Mouse (Mus musculus) stomach, embryonic 15.5 days (tissue): Measurements from ENCODE around the gene Ankrd13b. TPM values are rescaled to one million over a fixed set of nuclear protein-coding genes. Genes with fewer than 3 reads are reported as not detected.
"Not testable (repeated sequence)": the region's sequence is repeated elsewhere in the genome, so short reads cannot be mapped to it uniquely, and the experiment has no call there.

Experiments
- ATAC-seq: fragments of 200-750 bp; cut with Nextera tagmentation; 2 replicates; pipeline ENCODE4 v1.8.0; 2017; ENCODE audit warnings: low read depth, moderate number of reproducible peaks, moderate TSS enrichment; ENCODE audit not compliant: insufficient read depth, low FRiP score
- H3K27ac ChIP-seq: fragments of 300-500 bp; sonication (generic); 2 replicates; pipeline ENCODE4 v1.5.1; 2015; ENCODE audit warnings: mild to moderate bottlenecking, inconsistent platforms
- H3K27me3 ChIP-seq: fragments of 300-500 bp; sonication (generic); replicated peaks from 2 replicates; pipeline ENCODE4 v1.6.1; 2015; ENCODE audit warnings: inconsistent platforms
- H3K36me3 ChIP-seq: fragments of 300-500 bp; sonication (generic); 2 replicates; pipeline ENCODE4 v1.6.1; 2015; ENCODE audit warnings: inconsistent platforms
- H3K4me1 ChIP-seq: fragments of 300-500 bp; sonication (generic); 2 replicates; pipeline ENCODE4 v1.6.1; 2015; ENCODE audit warnings: inconsistent platforms
- H3K4me2 ChIP-seq: fragments of 300-500 bp; sonication (generic); 2 replicates; pipeline ENCODE4 v1.6.1; 2015; ENCODE audit warnings: mild to moderate bottlenecking, inconsistent platforms
- H3K4me3 ChIP-seq: fragments of 300-500 bp; sonication (generic); replicated peaks from 2 replicates; pipeline ENCODE4 v1.5.1; 2015; ENCODE audit warnings: inconsistent platforms
- H3K9ac ChIP-seq: fragments of 300-500 bp; sonication (generic); 2 replicates; pipeline ENCODE4 v1.6.1; 2015; ENCODE audit warnings: inconsistent platforms
- H3K9me3 ChIP-seq: fragments of 300-500 bp; sonication (generic); 2 replicates; pipeline ENCODE4 v1.6.1; 2016; ENCODE audit warnings: inconsistent platforms
- WGBS: fragments of 180-500 bp; shearing (Covaris S2); methylation state at CpG from one replicate; pipeline ENCODE4 v1.1.7; 2015; 5-methylcytosine and 5-hydroxymethylcytosine counted together
- polyA plus RNA-seq: library from polyadenylated mRNA; unstranded; fragments of >200 nt; fragmentation: Nextera tagmentation; extraction: Ambion mirVana; gene quantifications from 2 replicates; pipeline ENCODE4 v1.2.1, GENCODE M21; 2015

Gene Ankrd13b
- polyA plus RNA-seq, result 5.9 and 6.2 TPM in 2 replicates

- under 1% methylated on average over 50 of the region's 87 CpGs for WGBS
Observed at GRCm38 (mm10) chr11:77489591-77490235, at the start of gene Ankrd13b. Gene Ankrd13b (minus strand): TSS chr11:77489678.

GRCm38 (mm10) chr11:77532202-77532846 is 42.8 kb upstream of the Ankrd13b start:
- Histone ChIP-seq H3K4me2 (no peak overlapping the region), H3K36me3 (0 out of 2 replicates have a peak, but pooled peaks cover 5% of the 10 kb centered on the region), H3K27ac (no peak overlapping the region), H3K9me3 (no peaks in the 10 kb centered on the region), H3K4me1 (no peaks in the 10 kb centered on the region), H3K9ac (no peak overlapping the region), H3K4me3 (no peak overlapping the region), H3K27me3 (no peaks in the 10 kb centered on the region)
- 82% methylated on average over 4 of the region's 4 CpGs for WGBS
- no peak for ATAC-seq

More at GRCm38 (mm10) chr11:77489591-77490235, at the start of gene Ankrd13b:
- peak within 1 kb of the TSS; percentile 87 for H3K4me3 ChIP-seq
- H3K27me3 ChIP-seq, result no peaks in the 10 kb centered on the region
- peaks cover 60% of the 10 kb centered on the region for H3K4me1 ChIP-seq
- H3K27ac ChIP-seq, result peak within 1 kb of the TSS; percentile 94
- H3K9ac ChIP-seq, result peak within 1 kb of the TSS; percentile 76
- peak within 1 kb of the TSS; percentile 96 for H3K4me2 ChIP-seq
- H3K36me3 ChIP-seq, result no peaks in the 10 kb centered on the region
- no peaks in the 10 kb centered on the region for H3K9me3 ChIP-seq
- no peak for ATAC-seq

GRCm38 (mm10) chr11:77530862-77531261 is 41.4 kb upstream of the Ankrd13b start:
- Histone ChIP-seq H3K9ac (no peak overlapping the region), H3K36me3 (0 out of 2 replicates have a peak, but pooled peaks cover 1% of the 10 kb centered on the region), H3K27me3 (no peaks in the 10 kb centered on the region), H3K4me3 (no peak overlapping the region), H3K27ac (no peak overlapping the region), H3K4me1 (no peaks in the 10 kb centered on the region), H3K4me2 (no peak overlapping the region), H3K9me3 (no peaks in the 10 kb centered on the region)
- 75% methylated on average over 2 of the region's 2 CpGs for WGBS
- no peak for ATAC-seq

- no peak overlapping the region for H3K27ac ChIP-seq
Observed at GRCm38 (mm10) chr11:77529644-77530043, 40.2 kb upstream of the Ankrd13b start.

GRCm38 (mm10) chr11:77528420-77528819 is 38.9 kb upstream of the Ankrd13b start:
- not testable (repeated sequence) for ATAC-seq, H3K9me3 ChIP-seq, H3K27ac ChIP-seq, H3K4me2 ChIP-seq, H3K36me3 ChIP-seq, H3K27me3 ChIP-seq, H3K4me3 ChIP-seq, H3K4me1 ChIP-seq, H3K9ac ChIP-seq
- WGBS, result 86% methylated on average over 3 of the region's 3 CpGs

More at GRCm38 (mm10) chr11:77529644-77530043, 40.2 kb upstream of the Ankrd13b start:
- no peaks in the 10 kb centered on the region for H3K36me3 ChIP-seq
- no peak overlapping the region for H3K9ac ChIP-seq
- 72% methylated on average over 3 of the region's 3 CpGs for WGBS
- no peak overlapping the region for H3K4me2 ChIP-seq
- no peaks in the 10 kb centered on the region for H3K4me1 ChIP-seq
- no peaks in the 10 kb centered on the region for H3K27me3 ChIP-seq
- no peaks in the 10 kb centered on the region for H3K9me3 ChIP-seq
- ATAC-seq, result no peak
- H3K4me3 ChIP-seq, result no peak overlapping the region

GRCm38 (mm10) chr11:77525804-77526486 is 36.5 kb upstream of the Ankrd13b start:
- Histone ChIP-seq H3K27me3 (no peaks in the 10 kb centered on the region), H3K9ac (no peak overlapping the region), H3K4me3 (no peak overlapping the region), H3K27ac (no peak overlapping the region), H3K36me3 (no peaks in the 10 kb centered on the region), H3K4me2 (no peak overlapping the region), H3K4me1 (no peaks in the 10 kb centered on the region), H3K9me3 (no peaks in the 10 kb centered on the region)
- 76% methylated on average over 3 of the region's 3 CpGs for WGBS
- no peak for ATAC-seq

- Histone ChIP-seq H3K9me3 (no peaks in the 10 kb centered on the region), H3K27ac (no peak overlapping the region), H3K4me3 (no peak overlapping the region), H3K4me2 (no peak overlapping the region), H3K27me3 (0 out of 2 replicates have a peak, but pooled peaks cover 4% of the 10 kb centered on the region), H3K4me1 (peaks cover 3% of the 10 kb centered on the region), H3K9ac (no peak overlapping the region), H3K36me3 (no peaks in the 10 kb centered on the region)
- ATAC-seq, result no peak
- 56% methylated on average over 5 of the region's 5 CpGs for WGBS
Observed at GRCm38 (mm10) chr11:77520601-77521529, 31.4 kb upstream of the Ankrd13b start.

GRCm38 (mm10) chr11:77519043-77519442 is 29.6 kb upstream of the Ankrd13b start, which contains the start of gene Gm10392:
Gene Gm10392 (minus strand): TSS chr11:77519198.
- Histone ChIP-seq H3K4me1 (peaks cover 19% of the 10 kb centered on the region), H3K27ac (no peak within 1 kb of the TSS), H3K4me3 (no peak within 1 kb of the TSS), H3K4me2 (no peak within 1 kb of the TSS), H3K9ac (no peak within 1 kb of the TSS), H3K27me3 (0 out of 2 replicates have a peak, but pooled peaks cover 7% of the 10 kb centered on the region), H3K9me3 (no peaks in the 10 kb centered on the region), H3K36me3 (no peaks in the 10 kb centered on the region)
- WGBS, result 61% methylated on average over 5 of the region's 5 CpGs
- ATAC-seq, result no peak

- Histone ChIP-seq H3K36me3 (no peaks in the 10 kb centered on the region), H3K4me1 (peaks cover 24% of the 10 kb centered on the region), H3K9me3 (no peaks in the 10 kb centered on the region), H3K27me3 (0 out of 2 replicates have a peak, but pooled peaks cover 7% of the 10 kb centered on the region), H3K4me3 (no peak overlapping the region), H3K9ac (no peak overlapping the region), H3K27ac (no peak overlapping the region), H3K4me2 (no peak overlapping the region)
- WGBS, result 82% methylated on average over 27 of the region's 27 CpGs
- ATAC-seq, result no peak
Observed at GRCm38 (mm10) chr11:77518051-77518798, 28.7 kb upstream of the Ankrd13b start.

GRCm38 (mm10) chr11:77516553-77517425 is 27.3 kb upstream of the Ankrd13b start:
- peak overlapping the region; percentile 92; the same call in 1 of the 2 replicates for H3K4me2 ChIP-seq
- 0 out of 2 replicates have a peak, but pooled peaks cover 7% of the 10 kb centered on the region for H3K27me3 ChIP-seq
- no peak for ATAC-seq
- H3K4me3 ChIP-seq, result no peak overlapping the region
- H3K9ac ChIP-seq, result no peak overlapping the region
- peaks cover 27% of the 10 kb centered on the region for H3K4me1 ChIP-seq
- no peaks in the 10 kb centered on the region for H3K36me3 ChIP-seq
- H3K27ac ChIP-seq, result no peak overlapping the region
- 60% methylated on average over 5 of the region's 5 CpGs for WGBS
- no peaks in the 10 kb centered on the region for H3K9me3 ChIP-seq
